Mouse (Mus musculus) spleen, adult 2 months (tissue): ENCODE results near the gene Camk1d.

Source experiments
- CTCF ChIP-seq: fragments of 200-500 bp; IDR thresholded peaks from 2 replicates; pipeline ENCODE4 v1.5.1; 2011; ENCODE audit warnings: mild to moderate bottlenecking, inconsistent platforms; ENCODE audit not compliant: insufficient read depth, insufficient read length, insufficient replicate concordance; ENCODE audit errors: extremely low read depth
- POLR2A ChIP-seq: fragments of 200-500 bp; IDR thresholded peaks from 2 replicates; pipeline ENCODE4 v1.6.1; 2011; ENCODE audit warnings: low read depth, low read length, inconsistent platforms

DNA sequence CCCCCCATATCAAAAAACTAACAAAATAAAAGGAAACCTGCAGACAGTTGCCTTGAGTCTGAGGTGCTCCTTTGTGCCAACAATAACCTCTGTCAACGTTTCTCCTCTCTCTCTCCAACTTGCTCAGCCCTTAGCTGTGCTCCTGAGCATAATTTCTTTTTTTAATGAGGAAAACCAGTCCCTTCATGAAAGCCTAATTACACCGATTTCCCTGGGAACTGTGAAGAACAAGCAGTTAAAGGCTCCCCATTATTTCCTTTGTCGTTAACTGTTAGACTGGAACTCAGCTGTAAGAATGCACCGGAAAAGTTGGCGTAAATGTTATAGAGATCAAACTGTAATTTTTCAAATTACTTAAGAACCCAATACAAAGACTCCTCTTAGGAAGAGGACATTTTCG is 316.3 kb downstream of the Camk1d start:
- TF ChIP-seq CTCF, result no peak
- TF ChIP-seq POLR2A, result no peak
